Mouse (Mus musculus): Measurements from ENCODE around the gene Zmynd12. TPM values are rescaled to one million over a fixed set of nuclear protein-coding genes. Genes with fewer than 3 reads are reported as not detected.

The Zmynd12 gene
- polyA plus RNA-seq, 1 experiment from 2014 or later: 0.23 TPM

DNA sequence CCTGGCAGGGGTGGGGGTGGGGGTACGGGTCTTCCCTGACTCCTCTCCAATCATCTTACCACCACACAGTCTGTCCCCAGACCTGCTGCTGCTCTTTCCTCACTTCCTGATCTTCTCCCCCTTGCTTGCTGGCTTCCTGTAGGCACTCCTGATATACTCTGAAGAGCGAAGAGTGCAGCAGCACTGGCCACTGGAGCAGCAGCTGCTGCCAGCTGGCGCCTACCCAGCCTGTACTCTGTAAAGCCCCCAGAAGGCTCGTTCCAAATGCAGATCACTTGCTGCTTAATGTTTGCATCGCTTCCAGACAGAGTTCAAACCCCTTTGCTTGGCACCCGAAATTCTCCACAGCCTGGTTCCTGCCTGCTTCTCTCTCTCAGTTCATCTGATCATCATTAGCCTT is 9.8 kb upstream of the Zmynd12 start:
- Histone ChIP-seq H3K4me3 (ENCODE audit: low read depth, low read length) (no peak overlapping the region), H3K4me1 (replicated peaks; ENCODE audit: control insufficient read depth, insufficient read depth, low read length) (no peaks in the 10 kb centered on the region), H3K27ac (ENCODE audit: low read depth, low read length) (no peak overlapping the region), H3K27me3 (ENCODE audit: control insufficient read depth, insufficient read depth, low read length) (no peaks in the 10 kb centered on the region; the same call in 1 of the 2 replicates), H3K9me3 (ENCODE audit: control insufficient read depth, low read length) (no peaks in the 10 kb centered on the region), H3K4me2 (replicated peaks; ENCODE audit: low read depth, low read length) (no peak overlapping the region), H3K36me3 (ENCODE audit: control insufficient read depth, insufficient read depth, low read length) (no peaks in the 10 kb centered on the region), H3K9ac (ENCODE audit: low read depth, low read length) (no peak overlapping the region)
- 85% methylated on average over 6 of the region's 6 CpGs for WGBS
- no peak for ATAC-seq (ENCODE audit: low FRiP score)
- no peak for DNase-seq (ENCODE audit: low spot score)

DNA sequence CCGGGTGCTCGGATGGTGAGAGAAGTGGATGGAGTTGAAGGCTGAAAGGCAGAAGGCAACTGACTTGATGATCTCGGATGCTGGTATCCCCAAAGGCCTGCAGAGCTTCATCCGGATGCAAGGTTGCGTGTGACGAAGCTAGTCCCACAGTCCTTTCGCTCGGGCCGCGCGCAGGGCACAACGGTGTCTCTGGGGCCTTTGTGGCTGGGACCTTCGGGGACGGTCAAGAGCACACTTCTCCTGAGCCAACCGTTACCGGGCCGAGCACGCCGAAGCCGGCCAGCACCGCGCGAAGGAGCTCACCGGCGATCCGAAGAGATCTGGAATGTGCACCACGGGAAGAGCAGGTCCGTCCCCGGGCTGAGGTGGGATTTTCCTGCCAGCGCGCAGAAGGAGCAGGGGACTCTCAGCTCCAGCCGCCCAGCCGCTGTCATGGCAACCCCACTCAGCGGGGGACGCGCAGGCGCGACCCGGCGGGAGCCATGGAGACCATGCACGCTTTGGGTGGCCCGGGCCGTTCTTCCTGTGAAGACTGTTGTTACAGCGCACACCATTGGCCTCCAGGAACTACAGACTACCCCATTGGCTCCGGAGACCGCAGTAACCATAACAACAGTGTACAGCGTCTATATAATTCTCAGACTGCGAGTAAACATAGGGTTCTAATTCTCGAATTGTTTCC is 7.4 kb upstream of the Zmynd12 start, which contains the start of gene Ccdc30:
Gene Ccdc30 (minus strand): TSS at position 450 of the 682 bp plus-strand sequence.
- peak; percentile 97 for DNase-seq (ENCODE audit: low spot score)
- H3K4me1 ChIP-seq (replicated peaks; ENCODE audit: control insufficient read depth, insufficient read depth, low read length): no peaks in the 10 kb centered on the region
- under 1% methylated on average over 49 of the region's 49 CpGs for WGBS
- H3K4me2 ChIP-seq (replicated peaks; ENCODE audit: low read depth, low read length): peak within 1 kb of the TSS; percentile 81
- no peaks in the 10 kb centered on the region for H3K9me3 ChIP-seq (ENCODE audit: control insufficient read depth, low read length)
- no peaks in the 10 kb centered on the region for H3K36me3 ChIP-seq (ENCODE audit: control insufficient read depth, insufficient read depth, low read length)
- H3K27ac ChIP-seq (ENCODE audit: low read depth, low read length): peak within 1 kb of the TSS; percentile 33; the same call in 1 of the 2 replicates
- peak within 1 kb of the TSS; percentile 67 for H3K9ac ChIP-seq (ENCODE audit: low read depth, low read length)
- no peaks in the 10 kb centered on the region; the same call in 1 of the 2 replicates for H3K27me3 ChIP-seq (ENCODE audit: control insufficient read depth, insufficient read depth, low read length)
- peak within 1 kb of the TSS; percentile 60 for H3K4me3 ChIP-seq (ENCODE audit: low read depth, low read length)
- peak; percentile 100 for ATAC-seq (ENCODE audit: low FRiP score)

DNA sequence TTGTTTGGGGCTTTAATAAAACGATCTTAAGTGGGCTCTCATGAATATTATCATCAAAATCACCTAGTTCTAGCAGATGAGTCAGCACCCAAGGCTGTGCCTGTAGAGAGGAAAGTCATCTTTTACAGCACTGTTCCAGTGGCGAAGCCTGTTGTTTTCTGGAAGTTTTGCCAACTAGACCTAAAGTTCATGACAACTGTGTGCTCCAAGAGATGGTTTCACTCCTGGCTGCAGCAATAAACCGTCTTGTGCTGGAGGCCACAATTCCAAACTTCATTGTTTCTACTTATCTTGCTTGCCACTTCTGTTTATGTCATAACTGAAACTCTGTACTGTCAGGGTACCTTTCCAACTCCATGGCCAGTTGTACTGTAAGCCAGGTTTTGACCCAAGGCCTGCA is 5.3 kb upstream of the Zmynd12 start:
- Histone ChIP-seq H3K4me1 (replicated peaks; ENCODE audit: control insufficient read depth, insufficient read depth, low read length) (no peaks in the 10 kb centered on the region; the same call in 1 of the 2 replicates), H3K27me3 (ENCODE audit: control insufficient read depth, insufficient read depth, low read length) (no peaks in the 10 kb centered on the region), H3K9ac (ENCODE audit: low read depth, low read length) (no peak overlapping the region), H3K9me3 (ENCODE audit: control insufficient read depth, low read length) (no peaks in the 10 kb centered on the region), H3K36me3 (ENCODE audit: control insufficient read depth, insufficient read depth, low read length) (no peaks in the 10 kb centered on the region), H3K4me2 (replicated peaks; ENCODE audit: low read depth, low read length) (no peak overlapping the region), H3K4me3 (ENCODE audit: low read depth, low read length) (no peak overlapping the region), H3K27ac (ENCODE audit: low read depth, low read length) (no peak overlapping the region)
- 85% methylated on average over 3 of the region's 3 CpGs for WGBS
- DNase-seq (ENCODE audit: low spot score) (no peak), ATAC-seq (ENCODE audit: low FRiP score) (no peak)

DNA sequence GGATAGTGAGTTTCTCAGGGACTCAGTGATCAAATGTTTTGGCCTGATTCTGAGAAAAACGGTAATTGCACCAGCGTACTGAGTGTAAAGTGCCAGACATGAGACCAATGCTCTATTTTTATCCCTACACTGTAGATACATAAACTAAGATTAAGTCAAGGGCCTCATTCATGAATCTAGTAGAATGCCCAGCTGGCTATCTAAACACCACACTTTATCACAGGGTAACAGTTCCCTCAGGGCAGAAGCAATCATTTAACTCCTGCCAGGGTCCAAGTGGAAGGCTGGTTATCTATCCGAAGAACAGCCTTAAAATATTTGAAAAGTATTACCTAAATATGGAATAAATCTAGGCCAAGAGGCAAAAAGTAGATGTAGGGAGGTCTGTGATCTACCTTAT is 4.7 kb upstream of the Zmynd12 start:
- Histone ChIP-seq H3K9ac (ENCODE audit: low read depth, low read length) (no peak overlapping the region), H3K27ac (ENCODE audit: low read depth, low read length) (no peak overlapping the region), H3K9me3 (ENCODE audit: control insufficient read depth, low read length) (no peaks in the 10 kb centered on the region), H3K4me1 (replicated peaks; ENCODE audit: control insufficient read depth, insufficient read depth, low read length) (no peaks in the 10 kb centered on the region; the same call in 1 of the 2 replicates), H3K4me2 (replicated peaks; ENCODE audit: low read depth, low read length) (no peak overlapping the region), H3K27me3 (ENCODE audit: control insufficient read depth, insufficient read depth, low read length) (no peaks in the 10 kb centered on the region), H3K4me3 (ENCODE audit: low read depth, low read length) (no peak overlapping the region), H3K36me3 (ENCODE audit: control insufficient read depth, insufficient read depth, low read length) (no peaks in the 10 kb centered on the region)
- 85% methylated on average over 3 of the region's 3 CpGs for WGBS
- ATAC-seq (ENCODE audit: low FRiP score) (no peak), DNase-seq (ENCODE audit: low spot score) (no peak)

DNA sequence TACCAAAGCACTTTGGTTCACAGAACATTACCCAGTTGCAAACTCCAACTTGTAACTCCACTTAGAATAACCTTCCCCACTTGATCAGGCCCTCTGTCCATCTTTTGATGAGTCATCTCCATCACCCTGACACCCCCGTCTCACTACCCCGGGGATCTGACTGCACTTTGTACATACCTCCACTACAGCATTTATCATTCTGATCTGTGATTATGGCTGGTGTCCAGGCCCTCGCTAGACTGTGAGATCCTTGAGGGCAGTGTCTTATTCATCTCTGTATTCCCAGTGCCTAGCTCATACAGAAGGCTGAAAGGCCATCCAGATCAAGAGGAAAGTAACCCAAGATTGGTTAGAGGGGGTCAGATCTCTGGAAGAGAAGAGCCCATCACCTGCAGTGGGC is 1.4 kb upstream of the Zmynd12 start:
- Histone ChIP-seq H3K4me3 (ENCODE audit: low read depth, low read length) (peak overlapping the region; percentile 59), H3K4me2 (replicated peaks; ENCODE audit: low read depth, low read length) (peak overlapping the region; percentile 85), H3K27ac (ENCODE audit: low read depth, low read length) (no peak overlapping the region)

DNA sequence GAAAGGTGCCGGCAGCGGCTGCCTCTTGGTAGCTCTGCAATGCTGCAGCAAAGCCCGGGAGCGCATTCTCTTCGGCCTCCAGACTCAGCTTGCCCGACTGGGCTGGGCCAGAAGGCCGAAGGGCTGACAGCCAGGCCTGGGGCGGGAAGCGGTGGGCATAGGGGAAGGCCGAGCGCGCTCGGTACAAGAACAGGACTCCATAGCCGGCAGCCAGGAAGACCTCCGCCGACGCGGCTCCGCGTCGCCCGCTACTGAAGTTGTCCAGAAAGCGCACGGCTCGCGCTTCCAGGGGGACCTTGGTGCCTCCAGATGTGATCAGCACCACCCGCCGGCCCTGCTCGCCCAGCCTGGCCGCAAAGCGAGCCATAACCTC is 707 bp upstream of the Zmynd12 start:
- no peak; the same call in 1 of the 2 replicates for ATAC-seq (ENCODE audit: low FRiP score)
- no peaks in the 10 kb centered on the region; the same call in 1 of the 2 replicates for H3K4me1 ChIP-seq (replicated peaks; ENCODE audit: control insufficient read depth, insufficient read depth, low read length)
- no peaks in the 10 kb centered on the region for H3K27me3 ChIP-seq (ENCODE audit: control insufficient read depth, insufficient read depth, low read length)
- peak overlapping the region; percentile 79 for H3K27ac ChIP-seq (ENCODE audit: low read depth, low read length)
- H3K9me3 ChIP-seq (ENCODE audit: control insufficient read depth, low read length): no peaks in the 10 kb centered on the region
- peak overlapping the region; percentile 85 for H3K4me2 ChIP-seq (replicated peaks; ENCODE audit: low read depth, low read length)
- DNase-seq (ENCODE audit: low spot score): peak; percentile 74
- H3K4me3 ChIP-seq (ENCODE audit: low read depth, low read length): peak overlapping the region; percentile 59
- no peaks in the 10 kb centered on the region for H3K36me3 ChIP-seq (ENCODE audit: control insufficient read depth, insufficient read depth, low read length)
- 3% methylated on average over 30 of the region's 31 CpGs for WGBS
- H3K9ac ChIP-seq (ENCODE audit: low read depth, low read length): peak overlapping the region; percentile 92

More for the DNA sequence above, 1.4 kb upstream of the Zmynd12 start:
- Histone ChIP-seq H3K9ac (ENCODE audit: low read depth, low read length) (no peak overlapping the region), H3K36me3 (ENCODE audit: control insufficient read depth, insufficient read depth, low read length) (no peaks in the 10 kb centered on the region), H3K27me3 (ENCODE audit: control insufficient read depth, insufficient read depth, low read length) (no peaks in the 10 kb centered on the region), H3K9me3 (ENCODE audit: control insufficient read depth, low read length) (no peaks in the 10 kb centered on the region), H3K4me1 (replicated peaks; ENCODE audit: control insufficient read depth, insufficient read depth, low read length) (no peaks in the 10 kb centered on the region; the same call in 1 of the 2 replicates)
- ATAC-seq (ENCODE audit: low FRiP score): no peak
- WGBS: 59% methylated on average over 3 of the region's 3 CpGs
- no peak for DNase-seq (ENCODE audit: low spot score)

DNA sequence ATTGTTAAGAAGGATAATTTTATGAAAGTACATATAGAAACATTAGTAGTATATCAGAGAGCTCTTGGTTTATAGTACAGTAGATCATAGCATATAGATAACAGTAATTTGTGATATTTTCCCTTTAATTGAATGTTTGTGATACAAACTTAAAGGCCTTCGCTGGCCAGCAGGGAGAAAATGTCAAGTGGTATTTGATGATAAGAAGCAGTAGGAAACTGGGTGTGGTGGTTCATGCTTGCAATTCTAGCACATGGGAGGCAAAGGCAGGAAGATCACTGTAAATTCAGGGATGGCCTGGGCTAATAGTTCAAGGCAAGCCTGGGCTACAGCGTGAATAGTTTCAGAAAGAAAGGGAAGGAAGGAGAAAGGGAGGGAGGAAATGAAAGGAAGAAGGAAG is 2.5 kb downstream of the Zmynd12 start:
- H3K36me3 ChIP-seq (ENCODE audit: control insufficient read depth, insufficient read depth, low read length): no peaks in the 10 kb centered on the region
- 90% methylated on average over 2 of the region's 2 CpGs for WGBS
- no peaks in the 10 kb centered on the region; the same call in 1 of the 2 replicates for H3K4me1 ChIP-seq (replicated peaks; ENCODE audit: control insufficient read depth, insufficient read depth, low read length)
- no peak overlapping the region for H3K4me2 ChIP-seq (replicated peaks; ENCODE audit: low read depth, low read length)
- no peak for DNase-seq (ENCODE audit: low spot score)
- no peaks in the 10 kb centered on the region for H3K9me3 ChIP-seq (ENCODE audit: control insufficient read depth, low read length)
- no peak overlapping the region for H3K27ac ChIP-seq (ENCODE audit: low read depth, low read length)
- H3K27me3 ChIP-seq (ENCODE audit: control insufficient read depth, insufficient read depth, low read length): no peaks in the 10 kb centered on the region; the same call in 1 of the 2 replicates
- H3K9ac ChIP-seq (ENCODE audit: low read depth, low read length): no peak overlapping the region
- ATAC-seq (ENCODE audit: low FRiP score): no peak
- no peak overlapping the region for H3K4me3 ChIP-seq (ENCODE audit: low read depth, low read length)

DNA sequence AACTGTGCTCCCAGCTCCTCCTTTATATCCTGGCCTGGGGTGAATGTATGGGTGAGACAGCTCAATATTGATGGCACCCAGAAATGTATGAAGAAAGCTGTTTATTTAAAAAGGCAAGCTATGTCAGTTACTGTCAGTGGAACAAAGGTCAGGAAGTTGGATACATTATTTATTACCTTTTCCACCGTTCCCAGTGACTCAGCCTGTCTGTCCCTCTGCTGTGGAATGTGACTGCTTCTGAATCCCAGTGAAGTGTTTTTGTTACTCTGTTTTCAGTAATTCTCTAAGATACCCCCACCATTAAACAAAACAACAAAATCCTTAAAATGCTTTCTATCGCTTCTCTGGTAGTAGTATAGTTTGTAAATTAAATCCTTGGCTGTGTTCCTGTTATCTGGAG is 3.0 kb downstream of the Zmynd12 start:
- no peak overlapping the region for H3K9ac ChIP-seq (ENCODE audit: low read depth, low read length)
- DNase-seq (ENCODE audit: low spot score): no peak
- no peaks in the 10 kb centered on the region for H3K9me3 ChIP-seq (ENCODE audit: control insufficient read depth, low read length)
- H3K27ac ChIP-seq (ENCODE audit: low read depth, low read length): no peak overlapping the region
- no peak overlapping the region for H3K4me3 ChIP-seq (ENCODE audit: low read depth, low read length)
- H3K4me1 ChIP-seq (replicated peaks; ENCODE audit: control insufficient read depth, insufficient read depth, low read length): no peaks in the 10 kb centered on the region; the same call in 1 of the 2 replicates
- WGBS: 69% methylated on average over 2 of the region's 2 CpGs
- no peak for ATAC-seq (ENCODE audit: low FRiP score)
- H3K4me2 ChIP-seq (replicated peaks; ENCODE audit: low read depth, low read length): no peak overlapping the region
- H3K27me3 ChIP-seq (ENCODE audit: control insufficient read depth, insufficient read depth, low read length): no peaks in the 10 kb centered on the region; the same call in 1 of the 2 replicates
- no peaks in the 10 kb centered on the region for H3K36me3 ChIP-seq (ENCODE audit: control insufficient read depth, insufficient read depth, low read length)

DNA sequence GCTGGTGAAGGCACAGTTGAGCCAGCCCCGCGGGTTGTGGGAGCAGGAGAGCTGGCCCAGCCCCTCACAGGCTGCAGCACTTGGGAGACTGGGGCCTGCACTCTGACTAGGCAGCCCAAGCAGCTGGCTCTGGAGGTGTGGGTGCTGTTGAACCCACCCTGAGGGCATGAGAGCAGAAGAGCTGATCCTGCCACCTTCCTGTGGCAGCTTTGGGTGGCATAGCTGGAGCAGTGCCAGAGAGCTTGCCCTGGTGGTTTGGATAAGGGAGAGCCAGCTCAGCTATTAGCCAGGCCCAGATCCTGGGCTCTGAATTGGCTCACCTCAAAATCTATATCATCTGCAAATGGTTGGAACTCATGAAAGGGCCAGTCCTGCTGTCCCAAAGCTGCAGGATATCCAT is 5.1 kb downstream of the Zmynd12 start:
- H3K36me3 ChIP-seq (ENCODE audit: control insufficient read depth, insufficient read depth, low read length): no peaks in the 10 kb centered on the region
- H3K4me2 ChIP-seq (replicated peaks; ENCODE audit: low read depth, low read length): no peak overlapping the region
- no peak overlapping the region for H3K9ac ChIP-seq (ENCODE audit: low read depth, low read length)
- DNase-seq (ENCODE audit: low spot score) (no peak), ATAC-seq (ENCODE audit: low FRiP score) (no peak)
- 49% methylated on average over 2 of the region's 2 CpGs for WGBS
- H3K27ac ChIP-seq (ENCODE audit: low read depth, low read length): no peak overlapping the region
- H3K9me3 ChIP-seq (ENCODE audit: control insufficient read depth, low read length): no peaks in the 10 kb centered on the region
- no peak overlapping the region for H3K4me3 ChIP-seq (ENCODE audit: low read depth, low read length)
- H3K4me1 ChIP-seq (replicated peaks; ENCODE audit: control insufficient read depth, insufficient read depth, low read length): no peaks in the 10 kb centered on the region
- H3K27me3 ChIP-seq (ENCODE audit: control insufficient read depth, insufficient read depth, low read length): no peaks in the 10 kb centered on the region; the same call in 1 of the 2 replicates
